Mouse (Mus musculus) bone marrow, adult 2 months (tissue): ENCODE data around the gene Psen1. TPM values are rescaled to one million over a fixed set of nuclear protein-coding genes. Genes with fewer than 3 reads are reported as not detected.

Source experiments
- H3K27ac ChIP-seq: fragments of 200-500 bp; 2 replicates; pipeline ENCODE4 v1.5.1; 2012; ENCODE audit warnings: low read depth, mild to moderate bottlenecking, control low read depth, inconsistent platforms, low read length; ENCODE audit not compliant: control insufficient read depth, poor library complexity, insufficient read depth
- H3K4me1 ChIP-seq: fragments of 200-500 bp; 2 replicates; pipeline ENCODE4 v1.6.1; 2011; ENCODE audit warnings: low read length; ENCODE audit not compliant: control insufficient read depth, insufficient read depth
- H3K4me3 ChIP-seq: fragments of 200-500 bp; replicated peaks from 2 replicates; pipeline ENCODE3; 2011; ENCODE audit warnings: mild to moderate bottlenecking, low read depth, low read length, control low read depth; ENCODE audit not compliant: control insufficient read depth
- CTCF ChIP-seq: fragments of 200-500 bp; IDR thresholded peaks from 2 replicates; pipeline ENCODE4 v1.5.1; 2011; ENCODE audit warnings: low read length, control low read depth; ENCODE audit not compliant: control insufficient read depth, insufficient read depth
- POLR2A ChIP-seq: fragments of 200-500 bp; IDR thresholded peaks from 2 replicates; pipeline ENCODE4 v1.6.1; 2011; ENCODE audit warnings: low read depth, mild to moderate bottlenecking, control low read depth, low read length, borderline replicate concordance; ENCODE audit not compliant: control insufficient read depth
- WGBS: fragments of 180-500 bp; shearing (Covaris S2); methylation state at CpG from one replicate; pipeline ENCODE4 v1.1.7; 2018; 5-methylcytosine and 5-hydroxymethylcytosine counted together
- polyA plus RNA-seq: library from polyadenylated mRNA; stranded (reverse); fragments of >200 nt; gene quantifications from 2 replicates; pipeline ENCODE4 v1.2.4, GENCODE M21; 2011; ENCODE audit warnings: low replicate concordance; ENCODE audit not compliant: missing spikeins, insufficient read depth, insufficient read length

Psen1 gene
- polyA plus RNA-seq, 1 experiment, result 40.3 TPM

DNA sequence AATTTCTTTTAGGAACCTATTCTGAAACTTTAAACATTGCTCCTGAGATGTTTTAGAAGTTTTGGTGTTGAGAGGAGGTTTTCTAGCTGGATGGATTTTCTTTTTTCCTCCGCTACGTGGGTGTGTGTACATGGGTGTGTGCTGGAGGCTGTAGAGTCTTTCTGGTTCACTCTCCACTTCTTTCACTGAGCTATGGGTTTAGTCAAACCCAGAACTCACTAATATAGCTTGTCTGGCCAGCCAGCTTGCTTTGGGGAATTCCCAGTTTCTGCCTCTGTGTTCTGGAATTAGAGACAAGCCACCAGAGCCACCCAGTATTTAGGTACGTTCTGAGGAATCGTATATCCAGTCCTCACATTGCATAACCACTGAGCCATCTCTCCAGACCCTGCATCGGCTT lies 6.1 kb downstream of the Psen1 start:
- no peak overlapping the region for H3K4me3 ChIP-seq
- H3K4me1 ChIP-seq, result no peaks in the 10 kb centered on the region; the same call in none of the 2 replicates
- H3K27ac ChIP-seq, result no peak overlapping the region
- TF ChIP-seq POLR2A (no peak), CTCF (no peak)
- 83% methylated on average over 5 of the region's 5 CpGs for WGBS

- TF ChIP-seq CTCF (no peak), POLR2A (no peak)
- no peak overlapping the region for H3K4me3 ChIP-seq
- H3K4me1 ChIP-seq, result no peaks in the 10 kb centered on the region; the same call in none of the 2 replicates
- no peak overlapping the region for H3K27ac ChIP-seq
- WGBS, result 90% methylated on average over 3 of the region's 3 CpGs
Measured at GRCm38 (mm10) chr12:83694669-83695068, 6.7 kb downstream of the Psen1 start.

DNA sequence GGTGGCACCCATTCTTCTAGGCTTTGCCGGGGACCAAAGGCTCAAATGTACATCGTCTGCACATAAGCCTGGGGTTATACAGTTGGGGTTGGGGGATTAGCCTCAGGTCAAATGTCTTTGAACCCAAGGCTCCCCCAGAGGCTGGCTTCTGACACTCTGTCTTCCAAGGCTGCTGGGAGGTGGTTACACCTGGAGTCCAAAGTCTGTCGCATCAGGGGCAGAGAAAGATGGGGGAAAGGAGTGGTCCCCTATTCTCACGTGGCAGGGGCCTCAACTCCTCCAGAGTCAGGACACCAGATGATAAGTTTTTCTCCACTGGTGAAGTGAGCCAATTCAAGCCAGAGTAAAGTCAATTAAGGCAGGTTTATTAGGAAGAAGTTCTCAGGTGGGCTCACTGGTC lies 10.7 kb downstream of the Psen1 start:
- WGBS, result 90% methylated on average over 4 of the region's 4 CpGs
- Histone ChIP-seq H3K4me3 (no peak overlapping the region), H3K4me1 (no peaks in the 10 kb centered on the region; the same call in 1 of the 2 replicates), H3K27ac (no peak overlapping the region)
- TF ChIP-seq POLR2A (no peak), CTCF (no peak)

DNA sequence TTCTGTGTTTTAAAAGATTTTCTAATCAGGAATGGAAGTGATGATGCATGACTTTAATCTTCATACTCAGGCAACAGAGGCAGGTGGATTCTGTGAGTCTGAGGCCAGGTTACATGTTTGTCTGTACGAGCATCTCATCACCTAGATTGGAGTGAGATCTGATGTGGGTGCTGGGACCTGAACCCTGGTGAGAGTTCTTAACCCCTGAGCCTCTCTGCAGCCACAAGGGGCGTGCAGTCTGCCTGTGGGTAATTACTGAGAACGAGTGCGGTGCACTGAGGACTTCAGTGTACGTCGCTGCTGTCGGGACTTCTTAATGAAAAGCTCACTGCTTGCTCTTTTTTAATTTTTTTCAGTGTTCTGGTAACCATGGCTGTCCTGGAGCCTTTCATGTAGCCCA lies 13.7 kb downstream of the Psen1 start:
- no peaks in the 10 kb centered on the region; the same call in 1 of the 2 replicates for H3K4me1 ChIP-seq
- 93% methylated on average over 7 of the region's 7 CpGs for WGBS
- no peak for TF ChIP-seq POLR2A
- no peak for TF ChIP-seq CTCF
- no peak overlapping the region for H3K27ac ChIP-seq
- no peak overlapping the region for H3K4me3 ChIP-seq

GRCm38 (mm10) chr12:83702796-83703195 lies 14.8 kb downstream of the Psen1 start:
- WGBS, result 82% methylated on average over 4 of the region's 4 CpGs
- no peak for TF ChIP-seq CTCF
- TF ChIP-seq POLR2A, result no peak
- H3K27ac ChIP-seq, result no peak overlapping the region
- H3K4me3 ChIP-seq, result no peak overlapping the region
- H3K4me1 ChIP-seq, result no peaks in the 10 kb centered on the region; the same call in 1 of the 2 replicates

DNA sequence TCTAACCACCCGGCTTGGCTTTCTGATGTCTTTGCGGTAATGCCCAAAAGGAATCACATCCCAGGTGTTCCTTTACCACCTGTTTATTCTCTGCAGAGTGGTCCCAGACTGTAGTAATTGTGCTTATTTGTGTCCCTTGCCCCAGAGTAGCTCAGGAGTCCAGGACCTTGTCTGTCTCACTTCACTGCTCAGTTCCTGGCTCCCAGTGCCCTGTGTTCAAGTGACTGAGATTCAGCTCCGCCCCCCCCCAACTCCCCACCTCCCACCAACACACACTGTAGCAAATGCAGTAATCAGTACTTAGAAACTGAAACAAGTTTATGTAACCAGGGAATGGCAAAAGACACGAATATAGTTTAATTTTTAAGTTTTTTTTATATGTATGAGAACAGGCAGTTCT lies 19.0 kb downstream of the Psen1 start:
- no peak overlapping the region for H3K27ac ChIP-seq
- WGBS, result 89% methylated on average over 4 of the region's 4 CpGs
- H3K4me3 ChIP-seq, result no peak overlapping the region
- no peak for TF ChIP-seq CTCF
- no peak for TF ChIP-seq POLR2A
- no peaks in the 10 kb centered on the region; the same call in 1 of the 2 replicates for H3K4me1 ChIP-seq

GRCm38 (mm10) chr12:83708160-83709092 lies 20.5 kb downstream of the Psen1 start:
- Histone ChIP-seq H3K4me1 (no peaks in the 10 kb centered on the region; the same call in 1 of the 2 replicates), H3K27ac (no peak overlapping the region), H3K4me3 (no peak overlapping the region)
- 85% methylated on average over 7 of the region's 7 CpGs for WGBS
- TF ChIP-seq POLR2A (no peak), CTCF (no peak)

- no peaks in the 10 kb centered on the region for H3K4me1 ChIP-seq
- no peak overlapping the region for H3K4me3 ChIP-seq
- TF ChIP-seq POLR2A, result no peak
- no peak for TF ChIP-seq CTCF
- 85% methylated on average over 2 of the region's 2 CpGs for WGBS
- no peak overlapping the region for H3K27ac ChIP-seq
Measured at GRCm38 (mm10) chr12:83709934-83710333, 22.0 kb downstream of the Psen1 start.
